Mouse (Mus musculus) embryonic facial prominence, embryonic 15.5 days (tissue): ENCODE results near the gene Ercc4. TPM values are rescaled to one million over a fixed set of nuclear protein-coding genes. Genes with fewer than 3 reads are reported as not detected.

ENCODE experiments used
- ATAC-seq: fragments of 200-750 bp; cut with Nextera tagmentation; 2 replicates; pipeline ENCODE4 v1.8.0; 2017; ENCODE audit warnings: low read depth, moderate TSS enrichment; ENCODE audit not compliant: insufficient number of reproducible peaks, low FRiP score, low TSS enrichment
- H3K27ac ChIP-seq: fragments of 300-500 bp; sonication (generic); replicated peaks from 2 replicates; pipeline ENCODE4 v1.5.1; 2015; ENCODE audit warnings: mild to moderate bottlenecking, inconsistent platforms
- H3K27me3 ChIP-seq: fragments of 300-500 bp; sonication (generic); 2 replicates; pipeline ENCODE4 v1.6.1; 2015; ENCODE audit warnings: inconsistent platforms
- H3K36me3 ChIP-seq: fragments of 300-500 bp; sonication (generic); 2 replicates; pipeline ENCODE4 v1.6.1; 2015; ENCODE audit warnings: mild to moderate bottlenecking, inconsistent platforms
- H3K4me1 ChIP-seq: fragments of 300-500 bp; sonication (generic); 2 replicates; pipeline ENCODE4 v1.6.1; 2015; ENCODE audit warnings: inconsistent platforms
- H3K4me2 ChIP-seq: fragments of 300-500 bp; sonication (generic); replicated peaks from 2 replicates; pipeline ENCODE4 v1.6.1; 2015; ENCODE audit warnings: mild to moderate bottlenecking, inconsistent platforms
- H3K4me3 ChIP-seq: fragments of 300-500 bp; sonication (generic); replicated peaks from 2 replicates; pipeline ENCODE4 v1.5.1; 2015; ENCODE audit warnings: mild to moderate bottlenecking, inconsistent platforms
- H3K9ac ChIP-seq: fragments of 300-500 bp; sonication (generic); 2 replicates; pipeline ENCODE4 v1.6.1; 2015; ENCODE audit warnings: inconsistent platforms
- H3K9me3 ChIP-seq: fragments of 300-500 bp; sonication (generic); replicated peaks from 2 replicates; pipeline ENCODE4 v1.6.1; 2016; ENCODE audit warnings: inconsistent platforms
- WGBS: fragments of 180-500 bp; shearing (Covaris S2); methylation state at CpG from one replicate; pipeline ENCODE4 v1.1.7; 2015; 5-methylcytosine and 5-hydroxymethylcytosine counted together
- polyA plus RNA-seq: library from polyadenylated mRNA; unstranded; fragments of >200 nt; fragmentation: Nextera tagmentation; extraction: Ambion mirVana; gene quantifications from 2 replicates; pipeline ENCODE4 v1.2.1, GENCODE M21; 2015

Gene Ercc4
- polyA plus RNA-seq, 1 experiment from 2014 or later: 13.2 TPM

- H3K27ac ChIP-seq: no peak overlapping the region
- peaks cover 40% of the 10 kb centered on the region for H3K36me3 ChIP-seq
- 87% methylated on average over 7 of the region's 7 CpGs for WGBS
- no peak for ATAC-seq
- no peaks in the 10 kb centered on the region for H3K9me3 ChIP-seq
- H3K4me3 ChIP-seq: no peak overlapping the region
- H3K4me2 ChIP-seq: no peak overlapping the region
- H3K4me1 ChIP-seq: 0 out of 2 replicates have a peak, but pooled peaks cover 7% of the 10 kb centered on the region
- H3K27me3 ChIP-seq: no peaks in the 10 kb centered on the region
- H3K9ac ChIP-seq: no peak overlapping the region
Observed at GRCm38 (mm10) chr16:13117967-13118430, 8.5 kb downstream of the Ercc4 start.

GRCm38 (mm10) chr16:13118754-13119294 is 9.3 kb downstream of the Ercc4 start:
- 0 out of 2 replicates have a peak overlapping the region, but pooled peaks have one; percentile 23 for H3K27ac ChIP-seq
- WGBS: 73% methylated on average over 2 of the region's 2 CpGs
- no peaks in the 10 kb centered on the region for H3K27me3 ChIP-seq
- no peak overlapping the region for H3K4me2 ChIP-seq
- H3K4me1 ChIP-seq: 0 out of 2 replicates have a peak, but pooled peaks cover 7% of the 10 kb centered on the region
- H3K36me3 ChIP-seq: peaks cover 38% of the 10 kb centered on the region
- no peak overlapping the region for H3K4me3 ChIP-seq
- no peak overlapping the region for H3K9ac ChIP-seq
- no peak for ATAC-seq
- no peaks in the 10 kb centered on the region for H3K9me3 ChIP-seq

GRCm38 (mm10) chr16:13119641-13120350 is 10.3 kb downstream of the Ercc4 start:
- Histone ChIP-seq H3K9me3 (no peaks in the 10 kb centered on the region), H3K4me1 (0 out of 2 replicates have a peak, but pooled peaks cover 7% of the 10 kb centered on the region), H3K4me3 (no peak overlapping the region), H3K27ac (no peak overlapping the region), H3K27me3 (no peaks in the 10 kb centered on the region), H3K9ac (no peak overlapping the region), H3K36me3 (peaks cover 38% of the 10 kb centered on the region), H3K4me2 (no peak overlapping the region)
- WGBS: 88% methylated on average over 3 of the region's 3 CpGs
- no peak for ATAC-seq

GRCm38 (mm10) chr16:13125357-13125756 is 15.9 kb downstream of the Ercc4 start:
- no peak overlapping the region for H3K4me2 ChIP-seq
- H3K9ac ChIP-seq: no peak overlapping the region
- no peak overlapping the region for H3K4me3 ChIP-seq
- H3K27me3 ChIP-seq: no peaks in the 10 kb centered on the region
- ATAC-seq: no peak
- H3K4me1 ChIP-seq: no peaks in the 10 kb centered on the region
- 92% methylated on average over 8 of the region's 8 CpGs for WGBS
- no peak overlapping the region for H3K27ac ChIP-seq
- H3K36me3 ChIP-seq: peaks cover 77% of the 10 kb centered on the region
- H3K9me3 ChIP-seq: no peaks in the 10 kb centered on the region

- ATAC-seq: no peak
- H3K4me1 ChIP-seq: no peaks in the 10 kb centered on the region
- WGBS: 93% methylated on average over 10 of the region's 10 CpGs
Observed at GRCm38 (mm10) chr16:13127566-13127965, 18.1 kb downstream of the Ercc4 start.

GRCm38 (mm10) chr16:13130412-13130811 is 20.9 kb downstream of the Ercc4 start:
- H3K9me3 ChIP-seq: no peaks in the 10 kb centered on the region
- H3K4me2 ChIP-seq: no peak overlapping the region
- peaks cover 68% of the 10 kb centered on the region for H3K36me3 ChIP-seq
- no peaks in the 10 kb centered on the region for H3K4me1 ChIP-seq
- no peak overlapping the region for H3K4me3 ChIP-seq
- no peaks in the 10 kb centered on the region for H3K27me3 ChIP-seq
- H3K27ac ChIP-seq: no peak overlapping the region
- ATAC-seq: no peak
- no peak overlapping the region for H3K9ac ChIP-seq
- WGBS: 45% methylated on average over 14 of the region's 14 CpGs

More at GRCm38 (mm10) chr16:13127566-13127965, 18.1 kb downstream of the Ercc4 start:
- no peaks in the 10 kb centered on the region for H3K27me3 ChIP-seq
- H3K4me2 ChIP-seq: no peak overlapping the region
- no peak overlapping the region for H3K9ac ChIP-seq
- H3K27ac ChIP-seq: no peak overlapping the region
- H3K4me3 ChIP-seq: no peak overlapping the region
- peaks cover 83% of the 10 kb centered on the region for H3K36me3 ChIP-seq
- no peaks in the 10 kb centered on the region for H3K9me3 ChIP-seq

- no peak overlapping the region for H3K27ac ChIP-seq
- H3K9ac ChIP-seq: no peak overlapping the region
- no peak overlapping the region for H3K4me3 ChIP-seq
- H3K9me3 ChIP-seq: no peaks in the 10 kb centered on the region
- 93% methylated on average over 6 of the region's 6 CpGs for WGBS
- no peaks in the 10 kb centered on the region for H3K4me1 ChIP-seq
- no peak for ATAC-seq
- no peaks in the 10 kb centered on the region for H3K27me3 ChIP-seq
- peaks cover 16% of the 10 kb centered on the region for H3K36me3 ChIP-seq
- no peak overlapping the region for H3K4me2 ChIP-seq
Observed at GRCm38 (mm10) chr16:13141220-13141619, 31.7 kb downstream of the Ercc4 start.

GRCm38 (mm10) chr16:13143932-13144331 is 34.4 kb downstream of the Ercc4 start:
- Histone ChIP-seq H3K36me3 (peaks cover 40% of the 10 kb centered on the region), H3K27me3 (no peaks in the 10 kb centered on the region)

GRCm38 (mm10) chr16:13144682-13145410 is 35.4 kb downstream of the Ercc4 start:
- Histone ChIP-seq H3K9me3 (no peaks in the 10 kb centered on the region), H3K9ac (no peak overlapping the region), H3K36me3 (peaks cover 47% of the 10 kb centered on the region)

More at GRCm38 (mm10) chr16:13143932-13144331, 34.4 kb downstream of the Ercc4 start:
- no peak for ATAC-seq
- Histone ChIP-seq H3K4me3 (no peak overlapping the region), H3K4me2 (no peak overlapping the region), H3K4me1 (no peaks in the 10 kb centered on the region), H3K9me3 (no peaks in the 10 kb centered on the region), H3K27ac (no peak overlapping the region), H3K9ac (no peak overlapping the region)
- 87% methylated on average over 7 of the region's 7 CpGs for WGBS

GRCm38 (mm10) chr16:13146231-13146630 is 36.7 kb downstream of the Ercc4 start:
- no peak overlapping the region for H3K9ac ChIP-seq
- H3K27me3 ChIP-seq: no peaks in the 10 kb centered on the region
- peaks cover 44% of the 10 kb centered on the region for H3K36me3 ChIP-seq
- H3K4me2 ChIP-seq: no peak overlapping the region
- WGBS: 68% methylated on average over 4 of the region's 4 CpGs
- no peaks in the 10 kb centered on the region for H3K9me3 ChIP-seq
- H3K4me1 ChIP-seq: no peaks in the 10 kb centered on the region
- ATAC-seq: no peak
- H3K27ac ChIP-seq: no peak overlapping the region
- H3K4me3 ChIP-seq: no peak overlapping the region

More at GRCm38 (mm10) chr16:13144682-13145410, 35.4 kb downstream of the Ercc4 start:
- no peak for ATAC-seq
- Histone ChIP-seq H3K4me3 (no peak overlapping the region), H3K27me3 (no peaks in the 10 kb centered on the region), H3K4me1 (no peaks in the 10 kb centered on the region), H3K4me2 (no peak overlapping the region), H3K27ac (no peak overlapping the region)
- WGBS: 94% methylated on average over 10 of the region's 10 CpGs
